Mouse (Mus musculus) C2C12 (cell line): Measurements from ENCODE around the gene Tmem33.

ENCODE experiments used
- CEBPB ChIP-seq: IDR thresholded peaks from one replicate; pipeline ENCODE4 v1.6.1; 2011; ENCODE audit warnings: low read depth, mild to moderate bottlenecking, control low read depth, moderate library complexity
- CTCF ChIP-seq: IDR thresholded peaks from one replicate; pipeline ENCODE4 v1.5.1; 2011; ENCODE audit not compliant: control insufficient read depth, insufficient read depth, insufficient read length
- FOSL1 ChIP-seq: IDR thresholded peaks from one replicate; pipeline ENCODE4 v1.8.0; 2011; ENCODE audit warnings: mild to moderate bottlenecking, low read length; ENCODE audit not compliant: poor library complexity, insufficient read depth, severe bottlenecking
- MAX ChIP-seq: IDR thresholded peaks from one replicate; pipeline ENCODE4 v1.6.1; 2011; ENCODE audit warnings: mild to moderate bottlenecking, control low read depth
- MYOD1 ChIP-seq: IDR thresholded peaks from one replicate; pipeline ENCODE4 v1.6.1; 2011; ENCODE audit warnings: low read depth; ENCODE audit not compliant: control insufficient read depth, insufficient read length
- MYOG ChIP-seq: IDR thresholded peaks from one replicate; pipeline ENCODE4 v1.6.1; 2011; ENCODE audit not compliant: control insufficient read depth, insufficient read length; ENCODE audit errors: extremely low read depth
- USF1 ChIP-seq: IDR thresholded peaks from one replicate; pipeline ENCODE4 v1.6.1; 2011; ENCODE audit warnings: low read depth, mild to moderate bottlenecking, control low read depth, moderate library complexity

DNA sequence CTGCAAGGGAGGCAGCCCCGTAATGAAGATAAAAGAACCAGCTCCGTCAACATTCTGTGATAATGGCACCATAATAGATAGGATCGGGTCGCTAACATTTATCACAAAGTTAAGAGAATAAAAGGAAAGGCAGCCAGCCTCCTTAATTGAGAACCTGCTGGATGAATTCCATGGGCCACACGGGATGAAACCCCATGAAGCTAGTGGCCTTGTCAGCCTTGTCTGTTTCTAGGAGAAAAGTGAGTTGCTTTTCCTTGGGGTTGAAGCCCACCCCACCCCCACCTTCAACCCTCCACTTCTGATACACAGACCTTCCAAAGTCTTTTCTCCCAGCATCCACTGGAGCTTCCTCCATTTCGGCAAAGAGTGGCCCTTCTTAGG is 36.3 kb upstream of the Tmem33 start:
- TF ChIP-seq MYOG, result no peak
- no peak for TF ChIP-seq CTCF
- TF ChIP-seq MAX, result no peak
- TF ChIP-seq CEBPB, result no peak
- TF ChIP-seq USF1, result no peak
- TF ChIP-seq MYOD1, result no peak
- TF ChIP-seq FOSL1, result no peak
